Comparison of ENCODE assay signal across 1 mouse cellular context in the genomic region with DNA sequence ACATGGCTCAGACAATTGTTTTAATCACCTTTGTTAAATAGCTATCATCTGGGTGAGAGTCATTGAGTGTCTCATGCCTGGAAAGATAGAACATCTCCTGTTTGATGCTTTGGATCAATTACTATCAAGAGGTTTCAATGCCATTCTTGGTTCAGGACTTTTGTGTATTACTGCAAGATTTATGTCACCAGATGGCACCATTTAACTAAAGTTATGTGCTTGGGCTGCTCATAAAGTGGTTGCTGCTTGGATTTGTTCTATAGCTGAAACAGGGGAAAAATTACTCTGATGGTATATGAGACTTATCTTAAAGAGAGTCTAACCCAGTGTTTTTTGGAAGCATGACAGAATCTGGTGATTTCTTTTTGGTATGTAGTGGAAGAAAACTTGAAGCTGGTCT.
TF ChIP-seq lines count a peak whose summit lies in the region.

No protein-coding gene starts in this region.

TF ChIP-seq in CH12.LX, 34 proteins besides CTCF, POLR2A, EP300 and RAD21:
- peak; percentile 69 for TF ChIP-seq SMC3 (IDR thresholded peaks at IDR 0.05; ENCODE audit: low read depth, low read length)
- TF ChIP-seq IRF4 (IDR thresholded peaks at IDR 0.05; ENCODE audit: low read depth, low read length), result no peak
